Mouse (Mus musculus) limb, embryonic 14.5 days (tissue): ENCODE data around the gene Prss48. TPM values are rescaled to one million over a fixed set of nuclear protein-coding genes. Genes with fewer than 3 reads are reported as not detected.

Experiments
- ATAC-seq: fragments of 200-750 bp; cut with Nextera tagmentation; 2 replicates; pipeline ENCODE4 v1.8.0; 2017; ENCODE audit warnings: low read depth, moderate number of reproducible peaks, moderate TSS enrichment; ENCODE audit not compliant: low FRiP score
- DNase-seq: peaks from one replicate; pipeline ENCODE4 v3.0.0-alpha.2; 2015; ENCODE audit warnings: low spot score
- H3K27ac ChIP-seq: fragments of 300-500 bp; sonication (generic); replicated peaks from 2 replicates; pipeline ENCODE4 v1.5.1; 2014; ENCODE audit warnings: low read depth, mild to moderate bottlenecking, low read length, moderate library complexity, mixed read lengths
- H3K27me3 ChIP-seq: fragments of 300-500 bp; sonication (generic); 2 replicates; pipeline ENCODE4 v1.6.1; 2014; ENCODE audit warnings: low read length, mixed read lengths; ENCODE audit not compliant: control insufficient read depth, insufficient read depth
- H3K36me3 ChIP-seq: fragments of 300-500 bp; sonication (generic); 2 replicates; pipeline ENCODE4 v1.6.1; 2014; ENCODE audit warnings: mild to moderate bottlenecking, low read length, moderate library complexity, mixed read lengths; ENCODE audit not compliant: control insufficient read depth, insufficient read depth
- H3K4me1 ChIP-seq: fragments of 300-500 bp; sonication (generic); 2 replicates; pipeline ENCODE4 v1.6.1; 2014; ENCODE audit warnings: antibody characterized with exemption, low read length, mixed read lengths; ENCODE audit not compliant: control insufficient read depth, insufficient read depth
- H3K4me2 ChIP-seq: fragments of 300-500 bp; sonication (generic); replicated peaks from 2 replicates; pipeline ENCODE4 v1.6.1; 2014; ENCODE audit warnings: low read depth, mild to moderate bottlenecking, low read length, moderate library complexity; ENCODE audit not compliant: severe bottlenecking
- H3K4me3 ChIP-seq: fragments of 300-500 bp; sonication (generic); replicated peaks from 2 replicates; pipeline ENCODE4 v1.5.1; 2014; ENCODE audit warnings: low read length
- H3K9ac ChIP-seq: fragments of 300-500 bp; sonication (generic); 2 replicates; pipeline ENCODE4 v1.6.1; 2014; ENCODE audit warnings: mild to moderate bottlenecking, low read depth, low read length, moderate library complexity; ENCODE audit not compliant: severe bottlenecking
- H3K9me3 ChIP-seq: fragments of 300-500 bp; sonication (generic); 2 replicates; pipeline ENCODE4 v1.6.1; 2016; ENCODE audit warnings: low read length; ENCODE audit not compliant: control insufficient read depth
- POLR2A ChIP-seq: fragments of 200-500 bp; IDR thresholded peaks from 2 replicates; pipeline ENCODE4 v1.8.0; 2012; ENCODE audit warnings: inconsistent platforms, mild to moderate bottlenecking, moderate library complexity, borderline replicate concordance; ENCODE audit not compliant: insufficient read depth, insufficient read length; ENCODE audit errors: extremely low read depth
- WGBS: fragments of 180-500 bp; shearing (Covaris S2); extraction: QIAGEN DNeasy Blood & Tissue Kit; methylation state at CpG from one replicate; pipeline ENCODE4 v1.1.7; 2014; 5-methylcytosine and 5-hydroxymethylcytosine counted together
- polyA plus RNA-seq, 2 experiments: library from polyadenylated mRNA; depleted of rRNA in 1 of 2; stranded (reverse) in 1 of 2; unstranded in 1 of 2; fragments of >200 nt; fragmentation: Nextera tagmentation in 1 of 2; extraction: Ambion mirVana in 1 of 2; gene quantifications; 2 replicates each; pipeline versions ENCODE4 v1.2.1 to v1.2.3; 2012 to 2014

Prss48 gene
- polyA plus RNA-seq, 2 experiments, result not detected

DNA sequence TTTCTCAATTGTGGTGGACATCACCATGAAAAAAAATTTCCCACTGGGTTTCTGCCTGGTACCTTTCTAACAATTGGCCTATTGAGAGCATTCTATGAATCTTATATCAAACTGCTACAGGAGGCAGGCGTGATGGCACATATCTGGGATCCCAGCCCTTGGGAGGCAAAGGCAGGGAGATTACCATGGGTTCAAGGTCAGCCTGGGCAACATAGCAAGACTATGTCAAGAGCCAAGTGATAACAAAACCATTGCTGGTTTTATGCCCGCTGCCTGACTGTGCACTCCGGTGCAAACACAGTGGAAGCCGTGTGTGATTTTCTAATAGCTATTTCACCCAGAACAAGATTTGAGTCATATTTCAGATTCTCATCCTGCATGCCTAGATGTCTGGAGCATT, 51.4 kb downstream of the Prss48 start:
- H3K9me3 ChIP-seq, result 0 out of 2 replicates have a peak, but pooled peaks cover 3% of the 10 kb centered on the region
- DNase-seq, result no peak
- no peak for TF ChIP-seq POLR2A
- H3K27ac ChIP-seq, result no peak overlapping the region
- no peaks in the 10 kb centered on the region for H3K27me3 ChIP-seq
- no peak overlapping the region for H3K4me3 ChIP-seq
- no peaks in the 10 kb centered on the region for H3K36me3 ChIP-seq
- ATAC-seq, result no peak
- no peaks in the 10 kb centered on the region for H3K4me1 ChIP-seq
- H3K4me2 ChIP-seq, result no peak overlapping the region
- 87% methylated on average over 4 of the region's 4 CpGs for WGBS
- H3K9ac ChIP-seq, result no peak overlapping the region

Other genes starting within 250 kb of the Prss48 start
- gene Fam160a1, start 185.2 kb downstream of the Prss48 start, polyA plus RNA-seq (2012; rRNA removed), result 3.8 and 4.3 TPM in 2 replicates
- 6.2 and 6.9 TPM in 2 replicates for gene Fam160a1, start 185.2 kb downstream of the Prss48 start, polyA plus RNA-seq (2014; fragmentation: Nextera tagmentation; extraction: Ambion mirVana)
- gene Glt28d2, start 115.0 kb downstream of the Prss48 start, polyA plus RNA-seq (2012; rRNA removed), result 0.89 and 1.1 TPM in 2 replicates
- 2.4 and 3.2 TPM in 2 replicates for gene Glt28d2, start 115.0 kb downstream of the Prss48 start, polyA plus RNA-seq (2014; fragmentation: Nextera tagmentation; extraction: Ambion mirVana)
- 2.0 TPM in 2 replicates for gene Gm37240, start 115.0 kb downstream of the Prss48 start, polyA plus RNA-seq (2012; rRNA removed)
- 10.9 and 13.4 TPM in 2 replicates for gene Gm37240, start 115.0 kb downstream of the Prss48 start, polyA plus RNA-seq (2014; fragmentation: Nextera tagmentation; extraction: Ambion mirVana)
- gene Sh3d19, start 31.4 kb downstream of the Prss48 start, polyA plus RNA-seq (2012; rRNA removed), result 33.8 and 36.5 TPM in 2 replicates
- 29.2 and 32.1 TPM in 2 replicates for gene Sh3d19, start 31.4 kb downstream of the Prss48 start, polyA plus RNA-seq (2014; fragmentation: Nextera tagmentation; extraction: Ambion mirVana)
- 1,087 and 1,916 TPM in 2 replicates for gene Rps3a1, start 140.2 kb upstream of the Prss48 start, polyA plus RNA-seq (2012; rRNA removed)
- 1,503 and 1,577 TPM in 2 replicates for gene Rps3a1, start 140.2 kb upstream of the Prss48 start, polyA plus RNA-seq (2014; fragmentation: Nextera tagmentation; extraction: Ambion mirVana)
- gene Lrba, start 222.2 kb upstream of the Prss48 start, polyA plus RNA-seq (2012; rRNA removed), result 13.6 and 17.7 TPM in 2 replicates
- 8.9 and 10.0 TPM in 2 replicates for gene Lrba, start 222.2 kb upstream of the Prss48 start, polyA plus RNA-seq (2014; fragmentation: Nextera tagmentation; extraction: Ambion mirVana)